Mouse (Mus musculus) testis, adult 2 months (tissue): ENCODE results near the gene Clec4g. TPM values are rescaled to one million over a fixed set of nuclear protein-coding genes. Genes with fewer than 3 reads are reported as not detected.

Source experiments
- H3K27ac ChIP-seq: fragments of 200-500 bp; 2 replicates; pipeline ENCODE4 v1.5.1; 2012; ENCODE audit warnings: low read depth, low read length; ENCODE audit not compliant: control insufficient read depth, insufficient read depth
- H3K27me3 ChIP-seq: fragments of 200-500 bp; 2 replicates; pipeline ENCODE4 v1.6.1; 2012; ENCODE audit warnings: mild to moderate bottlenecking, low read length, moderate library complexity; ENCODE audit not compliant: control insufficient read depth, insufficient read depth
- H3K36me3 ChIP-seq: fragments of 200-500 bp; 2 replicates; pipeline ENCODE4 v1.6.1; 2012; ENCODE audit warnings: mild to moderate bottlenecking, low read length; ENCODE audit not compliant: control insufficient read depth, insufficient read depth
- H3K4me1 ChIP-seq: fragments of 200-500 bp; 2 replicates; pipeline ENCODE4 v1.6.1; 2012; ENCODE audit warnings: low read length; ENCODE audit not compliant: control insufficient read depth, insufficient read depth
- H3K4me3 ChIP-seq: fragments of 200-500 bp; 2 replicates; pipeline ENCODE4 v1.5.1; 2012; ENCODE audit warnings: low read depth, mild to moderate bottlenecking, low read length, moderate library complexity, mixed read lengths; ENCODE audit not compliant: control insufficient read depth
- CTCF ChIP-seq: fragments of 200-500 bp; IDR thresholded peaks from 2 replicates; pipeline ENCODE4 v1.5.1; 2012; ENCODE audit warnings: low read depth, mild to moderate bottlenecking, inconsistent platforms, low read length, moderate library complexity; ENCODE audit not compliant: control insufficient read depth, insufficient read depth, insufficient replicate concordance
- POLR2A ChIP-seq: fragments of 200-500 bp; IDR thresholded peaks from 2 replicates; pipeline ENCODE4 v1.6.1; 2012; ENCODE audit warnings: low read depth, mild to moderate bottlenecking, inconsistent platforms, low read length, moderate library complexity; ENCODE audit not compliant: control insufficient read depth
- polyA plus RNA-seq: library from polyadenylated mRNA; depleted of rRNA; stranded (reverse); fragments of >200 nt; gene quantifications from 2 replicates; pipeline ENCODE4 v1.2.3, GENCODE M21; 2012

The Clec4g gene
- polyA plus RNA-seq, 1 experiment, result 42.1 TPM

- TF ChIP-seq POLR2A (no peak), CTCF (no peak)
- H3K4me3 ChIP-seq, result no peak overlapping the region
- no peaks in the 10 kb centered on the region for H3K36me3 ChIP-seq
- no peaks in the 10 kb centered on the region for H3K27me3 ChIP-seq
- no peak overlapping the region for H3K27ac ChIP-seq
- no peaks in the 10 kb centered on the region; the same call in 1 of the 2 replicates for H3K4me1 ChIP-seq
Measured at GRCm38 (mm10) chr8:3690774-3691173, 29.7 kb downstream of the Clec4g start.

DNA sequence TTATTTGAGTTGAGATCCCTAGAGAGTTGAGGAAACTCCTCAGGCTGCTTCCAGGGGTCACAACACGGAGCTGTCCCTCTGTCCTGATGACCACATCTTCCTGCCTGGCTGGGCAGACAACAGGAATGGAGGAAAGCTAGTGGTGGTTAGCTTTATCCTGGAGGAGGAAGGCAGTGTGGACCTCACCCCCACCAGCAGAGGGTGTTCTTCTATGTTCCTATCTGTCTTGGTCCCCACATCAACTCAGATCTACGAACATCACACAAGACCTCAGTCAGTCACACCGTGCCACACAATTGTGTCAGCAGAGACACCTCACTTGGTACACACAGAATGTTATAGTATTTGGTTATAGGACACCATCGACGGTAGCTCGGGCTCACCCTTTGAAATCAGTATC lies 32.9 kb downstream of the Clec4g start:
- H3K4me1 ChIP-seq, result no peaks in the 10 kb centered on the region; the same call in 1 of the 2 replicates
- H3K27ac ChIP-seq, result no peak overlapping the region
- H3K36me3 ChIP-seq, result no peaks in the 10 kb centered on the region
- H3K27me3 ChIP-seq, result no peaks in the 10 kb centered on the region
- H3K4me3 ChIP-seq, result no peak overlapping the region
- no peak for TF ChIP-seq CTCF
- no peak for TF ChIP-seq POLR2A

GRCm38 (mm10) chr8:3685422-3685821 lies 35.0 kb downstream of the Clec4g start:
- TF ChIP-seq POLR2A (no peak), CTCF (no peak)
- Histone ChIP-seq H3K4me3 (no peak overlapping the region), H3K27ac (no peak overlapping the region), H3K36me3 (no peaks in the 10 kb centered on the region), H3K4me1 (no peaks in the 10 kb centered on the region; the same call in 1 of the 2 replicates), H3K27me3 (no peaks in the 10 kb centered on the region)

DNA sequence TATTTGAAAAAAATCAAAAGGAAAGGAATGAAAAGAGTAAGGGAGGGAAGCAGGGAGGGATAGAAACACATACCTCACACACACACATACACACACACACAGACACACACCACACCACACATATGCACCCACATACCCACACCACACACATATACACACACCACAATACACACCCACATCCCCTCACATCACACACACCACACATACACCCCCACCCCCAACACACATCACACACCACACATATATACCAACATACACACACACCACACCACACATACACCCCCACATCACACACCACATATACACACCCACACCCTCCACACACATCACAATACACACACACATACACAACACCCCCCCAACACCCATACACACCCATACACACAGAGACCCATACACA lies 35.9 kb downstream of the Clec4g start:
- H3K27ac ChIP-seq, result no peak overlapping the region
- no peaks in the 10 kb centered on the region for H3K27me3 ChIP-seq
- H3K4me1 ChIP-seq, result no peaks in the 10 kb centered on the region; the same call in 1 of the 2 replicates
- H3K36me3 ChIP-seq, result no peaks in the 10 kb centered on the region
- TF ChIP-seq CTCF (no peak), POLR2A (no peak)
- H3K4me3 ChIP-seq, result no peak overlapping the region

DNA sequence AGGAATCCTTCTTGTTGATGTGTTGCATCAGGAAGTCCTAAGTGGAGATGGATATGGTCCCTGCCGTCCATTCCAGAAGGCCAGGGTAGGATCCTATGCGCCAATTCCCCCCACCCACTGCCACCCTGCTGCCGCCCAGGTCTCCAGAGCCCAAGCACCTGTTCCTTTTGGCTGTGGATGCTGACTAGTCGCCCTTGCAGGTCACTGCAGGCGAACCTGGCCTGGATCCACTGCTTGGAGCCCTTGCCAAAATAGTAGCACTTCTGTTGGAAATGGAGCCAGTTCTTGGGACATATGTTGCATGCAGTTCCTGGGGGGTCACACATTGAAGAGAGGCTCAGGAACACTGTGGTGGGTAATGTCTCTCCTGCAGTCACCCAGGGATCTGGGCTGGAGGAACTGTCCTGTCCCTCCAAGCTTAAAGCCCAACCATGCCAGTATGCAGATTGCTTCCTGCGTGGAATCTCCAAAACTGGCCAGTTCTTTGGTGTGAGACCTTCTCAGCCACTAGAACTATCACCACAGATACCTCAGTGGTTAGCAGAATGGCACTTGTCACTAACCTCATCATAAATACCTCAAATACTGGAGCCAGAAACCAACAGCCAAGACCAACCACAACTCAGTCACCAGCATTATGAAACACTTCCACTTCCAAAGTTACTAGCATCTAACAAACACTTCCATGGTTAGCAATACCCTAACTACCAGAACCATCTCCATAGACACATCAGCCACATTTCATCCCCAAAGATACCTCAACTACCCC lies 36.9 kb downstream of the Clec4g start:
- Histone ChIP-seq H3K4me3 (no peak overlapping the region), H3K36me3 (no peaks in the 10 kb centered on the region; the same call in 1 of the 2 replicates), H3K27ac (no peak overlapping the region), H3K27me3 (no peaks in the 10 kb centered on the region), H3K4me1 (peaks cover 2% of the 10 kb centered on the region; the same call in 1 of the 2 replicates)
- no peak for TF ChIP-seq POLR2A
- TF ChIP-seq CTCF, result no peak

DNA sequence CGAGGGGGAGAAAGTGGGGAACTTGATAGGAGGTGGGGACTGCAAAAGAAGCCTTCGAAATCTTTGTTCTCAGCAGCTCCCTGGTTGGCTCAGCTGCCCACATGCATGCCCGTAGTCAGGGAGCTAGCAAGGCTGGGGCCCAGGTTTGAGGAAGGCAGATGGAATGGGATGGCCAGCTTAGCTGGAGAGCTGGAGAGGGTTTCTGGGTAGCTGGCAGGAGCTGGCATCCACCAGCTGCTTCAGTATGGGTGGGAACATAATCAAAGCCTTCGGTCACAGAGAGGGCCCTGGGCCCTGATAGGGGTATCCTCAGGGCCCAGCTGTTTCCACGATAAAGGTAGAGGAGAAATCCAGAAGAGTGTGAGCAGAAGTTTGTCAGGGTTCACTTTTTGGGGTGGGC lies 38.0 kb downstream of the Clec4g start:
- H3K4me3 ChIP-seq, result no peak overlapping the region
- TF ChIP-seq POLR2A (no peak), CTCF (no peak)
- H3K27ac ChIP-seq, result no peak overlapping the region
- peaks cover 4% of the 10 kb centered on the region; the same call in 1 of the 2 replicates for H3K4me1 ChIP-seq
- no peaks in the 10 kb centered on the region; the same call in 1 of the 2 replicates for H3K36me3 ChIP-seq
- no peaks in the 10 kb centered on the region for H3K27me3 ChIP-seq

DNA sequence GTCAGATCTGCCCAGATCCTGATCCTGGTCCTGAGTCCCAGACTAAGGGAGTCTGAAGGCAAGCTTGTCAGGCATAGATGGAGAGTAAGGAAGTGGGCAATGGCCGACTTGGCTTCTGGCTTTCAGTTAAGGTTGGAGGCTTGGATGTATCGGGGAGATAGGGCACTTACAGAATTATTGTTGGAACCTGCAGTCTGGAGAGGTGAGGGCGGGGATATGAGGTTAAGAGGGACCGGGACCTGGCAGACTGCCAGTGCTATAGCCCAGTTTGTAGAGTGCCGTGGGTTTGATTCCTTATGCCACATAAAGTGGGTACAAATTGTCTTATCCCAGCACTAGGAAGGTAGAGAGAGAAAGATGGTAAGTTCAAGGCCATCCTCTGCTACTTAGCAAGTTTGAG lies 40.8 kb downstream of the Clec4g start:
- H3K36me3 ChIP-seq, result no peaks in the 10 kb centered on the region; the same call in 1 of the 2 replicates
- H3K27ac ChIP-seq, result no peak overlapping the region
- TF ChIP-seq CTCF (no peak), POLR2A (no peak)
- no peaks in the 10 kb centered on the region for H3K27me3 ChIP-seq
- peaks cover 14% of the 10 kb centered on the region for H3K4me1 ChIP-seq
- no peak overlapping the region for H3K4me3 ChIP-seq
